Mouse (Mus musculus) cortical plate, adult 2 months (tissue): ENCODE results near the gene Rapgefl1. TPM values are rescaled to one million over a fixed set of nuclear protein-coding genes. Genes with fewer than 3 reads are reported as not detected.

Source experiments
- H3K27ac ChIP-seq: fragments of 200-500 bp; 2 replicates; pipeline ENCODE4 v1.5.1; 2012; ENCODE audit warnings: low read length, control low read depth, inconsistent platforms; ENCODE audit not compliant: insufficient read depth
- H3K4me1 ChIP-seq: fragments of 200-500 bp; 2 replicates; pipeline ENCODE4 v1.6.1; 2011; ENCODE audit warnings: low read length; ENCODE audit not compliant: control insufficient read depth, insufficient read depth
- H3K4me3 ChIP-seq: fragments of 200-500 bp; 2 replicates; pipeline ENCODE4 v1.5.1; 2011; ENCODE audit warnings: mild to moderate bottlenecking, low read length, control low read depth; ENCODE audit not compliant: insufficient read depth
- CTCF ChIP-seq: fragments of 200-500 bp; IDR thresholded peaks from 2 replicates; pipeline ENCODE4 v1.5.1; 2011; ENCODE audit warnings: mild to moderate bottlenecking, control low read depth, low read length; ENCODE audit not compliant: insufficient read depth; ENCODE audit errors: extremely low read depth
- POLR2A ChIP-seq: fragments of 200-500 bp; IDR thresholded peaks from 2 replicates; pipeline ENCODE4 v1.6.1; 2011; ENCODE audit warnings: mild to moderate bottlenecking, low read length, control low read depth; ENCODE audit not compliant: insufficient read depth; ENCODE audit errors: extremely low read depth
- polyA plus RNA-seq: library from polyadenylated mRNA; depleted of rRNA; stranded (reverse); fragments of >200 nt; gene quantifications from 2 replicates; pipeline ENCODE4 v1.2.3, GENCODE M21; 2012

Gene Rapgefl1
- polyA plus RNA-seq, 1 experiment = 153 TPM

DNA sequence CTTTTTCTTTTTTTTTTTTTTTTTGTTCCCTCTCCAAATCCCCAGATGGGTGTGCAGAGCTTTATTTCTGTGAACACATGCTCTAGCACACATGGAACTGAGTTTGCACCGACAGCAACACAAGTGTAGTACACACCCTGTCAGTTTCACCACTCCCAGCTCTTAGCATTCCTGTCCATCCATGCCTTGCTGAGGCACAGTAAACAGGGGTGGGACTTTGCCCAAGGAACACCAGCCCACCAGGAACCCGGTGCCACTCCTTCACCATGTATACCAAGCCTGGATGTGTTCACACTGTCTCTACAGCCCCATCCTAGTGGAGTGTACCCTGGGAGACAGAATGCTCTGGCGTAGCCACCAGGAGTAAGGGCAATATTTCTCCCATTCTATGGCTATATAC, 860 bp upstream of the Rapgefl1 start:
- TF ChIP-seq CTCF = no peak
- no peak for TF ChIP-seq POLR2A
- Histone ChIP-seq H3K27ac (no peak overlapping the region), H3K4me3 (no peak overlapping the region; the same call in 1 of the 2 replicates), H3K4me1 (peaks cover 7% of the 10 kb centered on the region; the same call in 1 of the 2 replicates)

GRCm38 (mm10) chr11:98836128-98836527, 457 bp upstream of the Rapgefl1 start:
- peaks cover 7% of the 10 kb centered on the region; the same call in 1 of the 2 replicates for H3K4me1 ChIP-seq
- TF ChIP-seq POLR2A = no peak
- TF ChIP-seq CTCF = no peak
- no peak overlapping the region for H3K27ac ChIP-seq
- peak overlapping the region; percentile 81 for H3K4me3 ChIP-seq

DNA sequence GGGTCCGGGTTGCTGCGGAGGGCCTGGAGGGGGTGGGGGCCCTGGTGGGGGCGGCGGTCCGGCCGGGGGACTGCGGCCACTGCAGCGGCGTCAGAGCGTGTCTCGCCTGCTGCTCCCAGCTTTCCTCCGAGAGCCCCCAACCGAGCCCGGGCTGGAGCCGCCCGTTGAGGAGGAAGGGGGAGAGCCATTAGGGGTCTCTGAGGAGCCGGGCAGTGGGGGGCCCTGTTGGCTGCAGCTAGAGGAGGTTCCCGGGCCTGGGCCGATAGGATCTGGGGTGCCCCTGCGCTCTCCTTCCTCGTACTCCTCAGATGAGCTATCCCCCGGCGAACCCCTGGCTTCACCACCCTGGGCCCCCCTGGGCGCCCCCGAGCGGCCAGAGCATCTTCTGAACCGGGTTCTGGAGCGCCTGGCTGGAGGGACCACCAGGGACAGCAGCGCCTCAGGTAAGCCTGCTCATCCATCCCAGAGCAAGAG, 683 bp downstream of the Rapgefl1 start:
- peaks cover 7% of the 10 kb centered on the region; the same call in 1 of the 2 replicates for H3K4me1 ChIP-seq
- H3K27ac ChIP-seq = peak overlapping the region; percentile 7; the same call in 1 of the 2 replicates
- peak overlapping the region; percentile 81 for H3K4me3 ChIP-seq
- no peak for TF ChIP-seq CTCF
- no peak for TF ChIP-seq POLR2A

DNA sequence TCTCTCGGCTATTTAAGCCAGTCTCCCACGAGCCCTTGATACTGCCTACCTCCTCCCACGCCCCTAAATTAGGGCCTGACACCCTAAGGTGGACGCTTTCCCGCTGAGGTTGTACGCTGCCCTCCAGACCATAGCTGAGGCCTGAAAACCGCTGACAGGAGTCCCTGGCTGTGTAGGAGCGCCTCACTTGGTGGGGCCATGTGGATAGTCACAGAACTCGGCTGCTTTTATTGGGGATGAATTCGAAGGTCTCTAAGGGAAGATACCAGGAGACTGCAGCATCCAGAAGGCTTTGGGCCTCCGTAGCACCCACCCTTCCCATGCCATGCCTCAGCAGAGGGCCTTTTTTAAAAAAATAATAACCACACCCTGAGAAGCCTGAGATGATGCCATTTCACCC, 1.3 kb downstream of the Rapgefl1 start:
- peaks cover 7% of the 10 kb centered on the region; the same call in 1 of the 2 replicates for H3K4me1 ChIP-seq
- H3K4me3 ChIP-seq = peak overlapping the region; percentile 81
- H3K27ac ChIP-seq = peak overlapping the region; percentile 7; the same call in 1 of the 2 replicates
- 0 out of 2 replicates have a peak, but pooled peaks have one; percentile 13 for TF ChIP-seq POLR2A
- no peak for TF ChIP-seq CTCF

- Histone ChIP-seq H3K4me3 (peak overlapping the region; percentile 81), H3K4me1 (peaks cover 7% of the 10 kb centered on the region; the same call in 1 of the 2 replicates), H3K27ac (peak overlapping the region; percentile 7; the same call in 1 of the 2 replicates)
These were observed 1.9 kb downstream of the Rapgefl1 start for GRCm38 (mm10) chr11:98838512-98838911.

DNA sequence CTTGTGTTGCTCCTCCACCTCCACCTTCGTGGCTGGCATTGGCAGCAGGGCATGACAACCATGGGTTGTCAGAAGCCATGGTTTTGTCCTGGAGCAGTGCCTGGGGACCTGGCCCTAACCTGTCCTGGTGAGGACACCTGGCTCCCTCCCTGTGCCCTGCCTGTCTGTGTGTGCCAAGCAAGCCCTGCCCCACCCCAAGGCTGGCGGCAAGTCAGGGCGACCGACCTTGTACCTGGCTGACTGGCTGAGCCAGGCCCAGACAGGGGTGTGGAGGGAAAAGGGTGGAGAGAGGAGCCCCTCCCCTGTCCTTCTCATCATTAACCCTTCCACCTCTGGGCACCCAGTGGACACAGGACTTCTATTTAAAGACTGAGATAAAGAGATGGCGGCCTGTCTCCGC, 2.8 kb downstream of the Rapgefl1 start:
- peaks cover 6% of the 10 kb centered on the region; the same call in 1 of the 2 replicates for H3K4me1 ChIP-seq
- H3K27ac ChIP-seq = no peak overlapping the region
- TF ChIP-seq POLR2A = no peak
- no peak for TF ChIP-seq CTCF
- H3K4me3 ChIP-seq = peak overlapping the region; percentile 81

More at GRCm38 (mm10) chr11:98838512-98838911, 1.9 kb downstream of the Rapgefl1 start:
- 0 out of 2 replicates have a peak, but pooled peaks have one; percentile 12 for TF ChIP-seq POLR2A
- TF ChIP-seq CTCF = no peak

- Histone ChIP-seq H3K27ac (no peak overlapping the region), H3K4me1 (peaks cover 5% of the 10 kb centered on the region; the same call in 1 of the 2 replicates), H3K4me3 (no peak overlapping the region; the same call in 1 of the 2 replicates)
- no peak for TF ChIP-seq POLR2A
- TF ChIP-seq CTCF = no peak
These were observed 3.3 kb downstream of the Rapgefl1 start for GRCm38 (mm10) chr11:98839897-98840296.

DNA sequence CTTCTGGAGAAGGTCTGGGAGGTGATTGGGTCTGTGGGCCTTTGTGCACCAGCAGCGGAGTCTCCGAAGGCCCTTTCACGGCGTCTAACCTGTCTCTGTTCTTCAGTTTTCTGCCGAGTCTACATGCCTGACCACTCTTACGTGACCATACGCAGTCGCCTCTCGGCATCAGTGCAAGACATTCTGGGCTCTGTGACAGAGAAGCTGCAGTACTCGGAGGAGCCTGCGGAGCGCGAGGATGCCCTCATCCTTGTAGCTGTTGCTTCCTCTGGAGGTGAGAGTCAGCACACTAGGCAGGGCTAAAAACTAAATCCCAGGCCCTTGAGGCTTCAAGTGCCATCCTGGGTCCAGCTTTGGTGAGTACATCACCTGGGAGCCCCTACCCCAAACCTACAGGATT, 9.4 kb downstream of the Rapgefl1 start:
- no peak for TF ChIP-seq CTCF
- TF ChIP-seq POLR2A = 0 out of 2 replicates have a peak, but pooled peaks have one; percentile 8
- 0 out of 2 replicates have a peak, but pooled peaks cover 2% of the 10 kb centered on the region for H3K4me1 ChIP-seq
- H3K4me3 ChIP-seq = no peak overlapping the region
- H3K27ac ChIP-seq = no peak overlapping the region

- Histone ChIP-seq H3K4me3 (no peak overlapping the region), H3K4me1 (0 out of 2 replicates have a peak, but pooled peaks cover 2% of the 10 kb centered on the region), H3K27ac (no peak overlapping the region)
- TF ChIP-seq CTCF = no peak
- no peak for TF ChIP-seq POLR2A
These were observed 10.4 kb downstream of the Rapgefl1 start for GRCm38 (mm10) chr11:98846865-98847604.

DNA sequence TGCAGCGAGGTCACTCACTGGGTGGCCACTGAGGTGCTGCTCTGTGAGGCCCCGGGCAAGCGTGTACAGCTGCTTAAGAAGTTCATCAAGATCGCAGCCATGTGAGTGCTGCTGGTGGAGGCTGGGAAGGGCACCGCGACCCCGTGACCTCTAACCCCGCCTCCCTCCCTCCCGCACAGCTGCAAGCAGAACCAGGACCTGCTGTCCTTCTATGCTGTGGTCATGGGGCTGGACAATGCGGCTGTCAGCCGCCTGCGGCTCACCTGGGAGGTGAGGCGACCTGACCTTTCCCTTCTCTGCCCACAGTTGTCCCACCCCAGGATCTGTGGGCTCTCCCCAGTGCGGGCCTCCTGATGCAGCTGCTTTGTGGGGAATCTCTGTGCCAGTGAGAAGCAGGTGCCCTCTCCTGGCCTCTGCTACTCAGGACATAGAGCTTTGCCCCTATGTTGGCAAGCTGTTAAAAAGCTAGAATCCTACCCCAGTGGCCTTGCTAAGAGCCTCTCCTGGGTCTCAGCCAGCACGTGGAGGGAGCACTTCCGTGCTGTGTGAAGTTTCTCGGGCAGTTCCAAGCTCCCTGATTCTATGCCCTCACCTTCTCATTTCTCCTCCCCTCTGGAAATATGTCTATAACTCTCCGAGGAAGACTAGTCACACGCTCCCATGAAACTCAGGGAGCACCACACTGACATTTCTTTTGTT, 12.8 kb downstream of the Rapgefl1 start:
- H3K4me1 ChIP-seq = 0 out of 2 replicates have a peak, but pooled peaks cover 2% of the 10 kb centered on the region
- TF ChIP-seq CTCF (no peak), POLR2A (no peak)

More for the DNA sequence above, 12.8 kb downstream of the Rapgefl1 start:
- Histone ChIP-seq H3K27ac (no peak overlapping the region), H3K4me3 (no peak overlapping the region)
